Mouse (Mus musculus): ENCODE data around the gene Rgs6. TPM values are rescaled to one million over a fixed set of nuclear protein-coding genes. Genes with fewer than 3 reads are reported as not detected.
A peak's percentile ranks its signal among the peaks of the same experiment; 100 is the strongest.

Gene Rgs6
- polyA plus RNA-seq, 1 experiment from 2014 or later = 17.7 TPM

- H3K27ac ChIP-seq (ENCODE audit: poor library complexity, severe bottlenecking) = no peak overlapping the region
- WGBS = 80% methylated on average over 5 of the region's 5 CpGs
- H3K4me3 ChIP-seq = no peak overlapping the region
- peaks cover 20% of the 10 kb centered on the region for H3K4me1 ChIP-seq (replicated peaks)
- no peak overlapping the region for H3K4me2 ChIP-seq
- peak; percentile 41; the same call in 1 of the 2 replicates for ATAC-seq (ENCODE audit: insufficient number of reproducible peaks, low FRiP score)
- 0 out of 2 replicates have a peak, but pooled peaks cover 3% of the 10 kb centered on the region for H3K9me3 ChIP-seq (replicated peaks)
- H3K36me3 ChIP-seq = no peaks in the 10 kb centered on the region
- no peaks in the 10 kb centered on the region for H3K27me3 ChIP-seq (replicated peaks)
- 0 out of 2 replicates have a peak overlapping the region, but pooled peaks have one; percentile 14 for H3K9ac ChIP-seq
These were observed 524.2 kb downstream of the Rgs6 start for GRCm38 (mm10) chr12:83112283-83112682.

DNA sequence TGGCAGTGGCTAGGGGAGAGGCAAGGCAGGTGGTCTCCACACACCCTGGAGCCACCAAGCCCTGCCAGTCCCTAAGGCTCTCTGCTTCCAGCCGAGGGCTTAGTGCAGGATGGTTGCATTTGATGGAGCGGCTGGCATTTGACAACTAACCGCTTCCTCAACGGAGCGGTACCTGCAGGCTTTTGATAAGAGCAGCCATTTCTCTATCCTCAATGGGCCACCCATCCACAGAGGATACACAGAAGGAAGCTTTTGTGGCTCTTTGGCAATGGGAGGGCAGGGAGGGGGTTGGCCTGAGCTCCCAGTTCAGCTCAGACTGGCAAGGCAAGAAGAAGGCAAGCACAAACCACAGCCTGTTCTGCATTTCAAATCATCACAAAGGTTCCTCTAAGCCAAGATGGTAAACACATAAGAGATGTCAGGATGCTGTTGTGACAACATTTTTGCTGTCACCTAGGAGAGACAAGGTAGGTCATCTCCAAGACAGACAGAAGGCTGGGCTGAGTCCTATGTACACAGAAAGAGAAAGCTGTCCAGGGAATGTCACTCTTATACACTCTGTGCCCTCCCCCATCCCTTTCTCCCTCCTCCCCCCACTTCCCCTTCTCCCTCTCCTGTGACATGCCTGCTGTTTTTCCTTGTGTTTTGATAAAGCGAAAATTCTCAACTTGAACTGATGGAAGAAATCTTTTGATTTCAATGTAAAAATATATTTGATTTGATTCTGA is 525.0 kb downstream of the Rgs6 start:
- Histone ChIP-seq H3K9ac (no peak overlapping the region), H3K4me1 (replicated peaks) (peaks cover 20% of the 10 kb centered on the region), H3K9me3 (replicated peaks) (0 out of 2 replicates have a peak, but pooled peaks cover 3% of the 10 kb centered on the region), H3K27ac (ENCODE audit: poor library complexity, severe bottlenecking) (no peak overlapping the region), H3K4me2 (no peak overlapping the region), H3K27me3 (replicated peaks) (no peaks in the 10 kb centered on the region), H3K36me3 (no peaks in the 10 kb centered on the region), H3K4me3 (no peak overlapping the region)
- peak; percentile 43; the same call in 1 of the 2 replicates for ATAC-seq (ENCODE audit: insufficient number of reproducible peaks, low FRiP score)
- WGBS = 63% methylated on average over 6 of the region's 6 CpGs

GRCm38 (mm10) chr12:83113971-83114370 is 525.9 kb downstream of the Rgs6 start:
- no peak overlapping the region for H3K27ac ChIP-seq (ENCODE audit: poor library complexity, severe bottlenecking)

DNA sequence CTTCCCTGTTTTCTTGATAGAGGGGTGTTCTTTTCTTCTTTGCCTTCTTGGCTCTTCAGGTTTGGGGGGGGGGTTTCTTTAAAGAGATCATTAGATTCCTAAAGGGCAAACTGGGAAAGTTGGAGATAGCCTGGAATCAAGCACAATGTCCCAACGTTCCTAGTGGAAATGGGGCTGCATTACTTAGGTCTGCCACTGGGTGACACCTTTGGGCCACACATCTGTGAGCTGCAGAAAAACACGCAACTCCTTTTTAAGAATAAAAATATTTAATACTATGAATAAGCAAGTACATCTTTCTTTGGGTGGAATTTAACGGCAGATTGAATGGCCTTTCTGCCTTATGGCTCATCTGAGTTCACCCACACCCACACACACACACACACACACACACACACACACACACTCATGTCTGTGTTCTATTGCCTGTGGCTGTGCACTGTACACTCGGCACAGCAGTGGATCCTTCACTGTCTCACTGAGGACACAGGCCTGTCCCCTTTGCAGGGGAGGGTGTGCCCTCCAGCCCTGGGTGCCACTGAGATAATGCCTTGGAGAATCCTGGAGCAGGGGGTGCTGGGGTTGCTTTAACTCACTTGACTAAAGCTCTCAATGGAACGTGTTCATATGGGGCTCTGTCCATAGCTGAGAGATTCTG is 526.4 kb downstream of the Rgs6 start:
- 44% methylated on average over 5 of the region's 5 CpGs for WGBS
- H3K27ac ChIP-seq (ENCODE audit: poor library complexity, severe bottlenecking) = no peak overlapping the region
- H3K9me3 ChIP-seq (replicated peaks) = 0 out of 2 replicates have a peak, but pooled peaks cover 3% of the 10 kb centered on the region
- ATAC-seq (ENCODE audit: insufficient number of reproducible peaks, low FRiP score) = no peak
- peaks cover 20% of the 10 kb centered on the region for H3K4me1 ChIP-seq (replicated peaks)
- no peak overlapping the region for H3K4me3 ChIP-seq
- no peaks in the 10 kb centered on the region for H3K36me3 ChIP-seq
- no peak overlapping the region for H3K9ac ChIP-seq
- H3K4me2 ChIP-seq = no peak overlapping the region
- H3K27me3 ChIP-seq (replicated peaks) = no peaks in the 10 kb centered on the region

More at GRCm38 (mm10) chr12:83113971-83114370, 525.9 kb downstream of the Rgs6 start:
- 65% methylated on average over 3 of the region's 3 CpGs for WGBS
- H3K36me3 ChIP-seq = no peaks in the 10 kb centered on the region
- H3K27me3 ChIP-seq (replicated peaks) = no peaks in the 10 kb centered on the region
- ATAC-seq (ENCODE audit: insufficient number of reproducible peaks, low FRiP score) = no peak
- H3K9me3 ChIP-seq (replicated peaks) = 0 out of 2 replicates have a peak, but pooled peaks cover 3% of the 10 kb centered on the region
- H3K9ac ChIP-seq = no peak overlapping the region
- peaks cover 20% of the 10 kb centered on the region for H3K4me1 ChIP-seq (replicated peaks)
- H3K4me3 ChIP-seq = no peak overlapping the region
- H3K4me2 ChIP-seq = no peak overlapping the region

DNA sequence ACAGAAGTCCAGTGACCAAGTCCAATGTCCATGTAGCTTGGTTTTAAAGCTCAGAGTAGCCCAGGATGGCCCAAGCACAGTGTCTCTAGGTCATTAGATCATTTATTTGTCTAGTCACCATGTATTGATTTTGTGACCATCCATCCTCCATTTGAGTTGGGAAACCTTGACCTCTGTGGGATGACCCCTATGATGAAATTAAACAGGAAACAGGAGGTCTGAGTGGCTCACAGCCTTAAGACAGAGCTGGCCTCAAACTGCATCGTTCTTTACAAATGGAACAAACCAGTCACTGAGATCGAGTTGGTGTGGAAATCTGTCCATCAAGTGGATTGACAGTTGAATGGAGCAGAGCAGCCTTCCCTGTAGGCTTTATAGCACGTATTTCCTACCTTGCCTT is 536.0 kb downstream of the Rgs6 start:
- ATAC-seq (ENCODE audit: insufficient number of reproducible peaks, low FRiP score) = no peak
- Histone ChIP-seq H3K9me3 (replicated peaks) (no peaks in the 10 kb centered on the region), H3K4me1 (replicated peaks) (peaks cover 22% of the 10 kb centered on the region; the same call in 1 of the 2 replicates), H3K4me2 (no peak overlapping the region), H3K27me3 (replicated peaks) (no peaks in the 10 kb centered on the region), H3K27ac (ENCODE audit: poor library complexity, severe bottlenecking) (no peak overlapping the region), H3K9ac (no peak overlapping the region), H3K36me3 (no peaks in the 10 kb centered on the region), H3K4me3 (no peak overlapping the region)
- 48% methylated on average over 3 of the region's 3 CpGs for WGBS

DNA sequence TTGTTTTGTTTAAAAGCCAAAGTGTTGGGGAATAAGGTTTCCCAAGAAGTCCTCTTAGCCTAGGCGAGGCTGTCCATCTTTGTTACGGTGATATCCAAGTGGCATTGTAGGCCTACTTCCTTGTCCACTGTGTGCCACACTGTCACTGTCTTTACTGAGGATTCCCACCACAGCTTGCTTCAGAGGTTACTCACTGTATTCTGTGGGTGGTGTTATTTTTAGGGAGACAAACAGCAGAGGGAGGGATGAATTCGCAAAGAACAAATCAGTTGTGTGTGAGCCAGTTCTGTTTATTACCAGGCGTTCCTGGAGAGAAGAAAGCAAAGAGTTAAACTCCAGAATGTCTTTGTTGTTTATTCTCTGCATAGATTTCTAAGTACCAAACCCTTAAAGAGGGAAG is 537.2 kb downstream of the Rgs6 start:
- no peaks in the 10 kb centered on the region for H3K9me3 ChIP-seq (replicated peaks)
- H3K4me1 ChIP-seq (replicated peaks) = peaks cover 22% of the 10 kb centered on the region; the same call in 1 of the 2 replicates
- ATAC-seq (ENCODE audit: insufficient number of reproducible peaks, low FRiP score) = no peak
- no peaks in the 10 kb centered on the region for H3K36me3 ChIP-seq
- no peak overlapping the region for H3K4me3 ChIP-seq
- H3K4me2 ChIP-seq = no peak overlapping the region
- H3K27ac ChIP-seq (ENCODE audit: poor library complexity, severe bottlenecking) = no peak overlapping the region
- 75% methylated on average over 4 of the region's 4 CpGs for WGBS
- no peaks in the 10 kb centered on the region for H3K27me3 ChIP-seq (replicated peaks)
- no peak overlapping the region for H3K9ac ChIP-seq

DNA sequence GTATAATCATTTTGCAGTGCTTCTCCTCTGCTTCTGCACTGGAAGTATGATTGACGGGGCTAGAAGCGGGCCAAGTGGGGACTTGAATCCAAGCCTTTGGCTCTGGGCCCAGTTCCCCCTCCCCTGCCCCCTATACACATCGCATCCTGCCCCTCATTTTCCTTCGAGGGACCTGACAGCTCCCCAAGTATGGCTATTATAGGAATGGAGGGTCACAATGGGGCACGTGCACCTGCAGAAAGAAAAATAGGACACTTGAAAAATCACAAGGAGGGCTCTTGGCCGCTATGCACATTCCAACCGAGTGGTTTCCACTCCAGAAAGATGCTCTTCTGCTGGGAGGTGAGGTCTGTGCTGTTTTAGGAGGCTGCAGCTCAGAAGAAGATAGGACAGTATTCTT is 538.8 kb downstream of the Rgs6 start:
- Histone ChIP-seq H3K4me3 (no peak overlapping the region), H3K36me3 (no peaks in the 10 kb centered on the region), H3K9me3 (replicated peaks) (no peaks in the 10 kb centered on the region), H3K27me3 (replicated peaks) (no peaks in the 10 kb centered on the region), H3K9ac (no peak overlapping the region), H3K27ac (ENCODE audit: poor library complexity, severe bottlenecking) (no peak overlapping the region), H3K4me1 (replicated peaks) (peaks cover 26% of the 10 kb centered on the region; the same call in 1 of the 2 replicates), H3K4me2 (no peak overlapping the region)
- 64% methylated on average over 7 of the region's 7 CpGs for WGBS
- ATAC-seq (ENCODE audit: insufficient number of reproducible peaks, low FRiP score) = no peak

- Histone ChIP-seq H3K9ac (no peak overlapping the region), H3K27me3 (replicated peaks) (no peaks in the 10 kb centered on the region), H3K36me3 (no peaks in the 10 kb centered on the region), H3K9me3 (replicated peaks) (no peaks in the 10 kb centered on the region), H3K27ac (ENCODE audit: poor library complexity, severe bottlenecking) (no peak overlapping the region), H3K4me2 (no peak overlapping the region), H3K4me3 (no peak overlapping the region), H3K4me1 (replicated peaks) (peaks cover 32% of the 10 kb centered on the region; the same call in 1 of the 2 replicates)
- 53% methylated on average over 6 of the region's 6 CpGs for WGBS
- no peak for ATAC-seq (ENCODE audit: insufficient number of reproducible peaks, low FRiP score)
These were observed 539.9 kb downstream of the Rgs6 start for GRCm38 (mm10) chr12:83127955-83128354.

DNA sequence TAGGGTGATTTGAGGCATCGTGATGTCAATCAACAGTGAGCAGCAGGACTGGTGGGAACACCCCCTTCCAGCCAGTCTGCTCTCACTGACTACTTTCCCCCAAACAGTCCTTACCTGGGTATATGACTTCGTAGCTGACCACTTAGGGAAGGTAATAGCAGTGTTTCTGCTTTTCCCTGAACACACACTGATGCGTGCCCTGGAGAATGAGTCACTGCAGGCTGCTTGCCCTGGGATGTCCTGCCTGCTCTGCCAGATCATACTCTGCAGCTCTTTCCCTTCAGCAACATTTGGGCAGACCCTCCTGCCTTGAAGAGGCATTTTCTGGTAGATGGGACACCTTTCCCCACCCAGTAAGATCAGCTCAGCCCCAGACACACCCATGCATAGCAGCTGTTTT is 540.5 kb downstream of the Rgs6 start:
- no peak overlapping the region for H3K4me2 ChIP-seq
- no peak overlapping the region for H3K4me3 ChIP-seq
- 69% methylated on average over 3 of the region's 3 CpGs for WGBS
- no peak for ATAC-seq (ENCODE audit: insufficient number of reproducible peaks, low FRiP score)
- H3K27me3 ChIP-seq (replicated peaks) = no peaks in the 10 kb centered on the region
- H3K9ac ChIP-seq = no peak overlapping the region
- no peaks in the 10 kb centered on the region for H3K9me3 ChIP-seq (replicated peaks)
- no peak overlapping the region for H3K27ac ChIP-seq (ENCODE audit: poor library complexity, severe bottlenecking)
- H3K4me1 ChIP-seq (replicated peaks) = peaks cover 36% of the 10 kb centered on the region
- H3K36me3 ChIP-seq = no peaks in the 10 kb centered on the region

DNA sequence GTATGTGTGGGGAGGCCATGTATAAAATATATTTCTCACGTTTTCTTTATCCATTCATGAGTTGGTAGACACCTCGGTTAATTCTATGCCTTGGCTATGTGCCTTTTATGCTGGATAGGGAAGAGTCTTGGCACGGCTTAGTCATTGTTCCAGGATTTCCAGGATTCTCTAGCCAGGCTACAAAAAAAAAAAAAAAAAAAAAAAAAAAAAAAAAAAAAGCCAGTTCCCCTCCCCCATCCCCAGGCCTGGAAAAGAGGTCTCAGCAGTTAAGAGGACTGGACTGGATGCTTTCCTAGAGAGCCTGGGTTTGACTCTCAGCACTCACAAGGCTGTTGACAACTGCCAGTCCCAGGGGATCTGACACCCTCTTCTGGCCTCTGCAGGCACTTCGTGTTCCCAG is 543.3 kb downstream of the Rgs6 start:
- Histone ChIP-seq H3K27ac (ENCODE audit: poor library complexity, severe bottlenecking) (no peak overlapping the region), H3K9me3 (replicated peaks) (no peaks in the 10 kb centered on the region), H3K27me3 (replicated peaks) (no peaks in the 10 kb centered on the region), H3K9ac (no peak overlapping the region), H3K4me1 (replicated peaks) (peaks cover 48% of the 10 kb centered on the region), H3K4me2 (no peak overlapping the region), H3K36me3 (no peaks in the 10 kb centered on the region), H3K4me3 (no peak overlapping the region)
- ATAC-seq (ENCODE audit: insufficient number of reproducible peaks, low FRiP score) = no peak
- WGBS = 55% methylated on average over 4 of the region's 4 CpGs

DNA sequence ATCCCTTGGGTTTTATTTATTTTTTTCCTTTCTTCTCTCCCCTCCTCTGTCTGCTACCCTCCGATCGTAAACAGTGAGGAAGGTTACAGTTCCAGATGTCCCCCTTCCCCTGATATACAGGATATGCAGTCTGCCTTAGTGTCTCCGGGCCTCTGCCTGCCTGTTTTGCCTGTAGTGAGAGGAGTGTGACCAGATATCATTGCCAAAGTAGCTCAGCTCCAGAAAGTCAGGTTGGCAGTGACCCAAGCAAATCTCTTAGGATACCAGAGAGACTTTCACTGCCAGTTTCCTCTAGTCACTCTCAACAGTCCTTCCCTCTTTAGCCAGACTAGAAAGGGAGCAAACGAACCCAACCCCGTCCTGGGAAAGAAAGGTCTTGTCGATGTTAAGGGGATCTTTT is 545.7 kb downstream of the Rgs6 start:
- H3K9me3 ChIP-seq (replicated peaks) = no peaks in the 10 kb centered on the region
- H3K27me3 ChIP-seq (replicated peaks) = no peaks in the 10 kb centered on the region
- H3K4me2 ChIP-seq = no peak overlapping the region
- H3K27ac ChIP-seq (ENCODE audit: poor library complexity, severe bottlenecking) = peak overlapping the region; percentile 55
- H3K9ac ChIP-seq = no peak overlapping the region
- H3K4me1 ChIP-seq (replicated peaks) = peaks cover 31% of the 10 kb centered on the region
- 49% methylated on average over 6 of the region's 6 CpGs for WGBS
- H3K36me3 ChIP-seq = no peaks in the 10 kb centered on the region
- ATAC-seq (ENCODE audit: insufficient number of reproducible peaks, low FRiP score) = no peak
- H3K4me3 ChIP-seq = no peak overlapping the region
